Comparison of ENCODE assay signal across 12 mouse cellular contexts in genomic region chr19:41151321-41152015, GRCm38 (mm10). TPM values are rescaled to one million over a fixed set of nuclear protein-coding genes. Genes with fewer than 3 reads are reported as not detected.
DNase-seq lines count a peak whose midpoint lies in the region; ATAC-seq and TF ChIP-seq lines count a peak whose summit lies in the region.
"Had no signal": no experiment of that assay in that cellular context is flagged by ENCODE, and none has a peak within 500 bp of the region (broad histone marks: within the 10 kb centered on the region; RNA-seq: fewer than 3 reads in every experiment).

No protein-coding gene starts in this region.

- no peak for ATAC-seq in embryonic facial prominence, embryonic 14.5 days (ENCODE audit: low read depth)
- no peak for ATAC-seq in kidney, postnatal 0 days (replicated peaks; ENCODE audit: low FRiP score, low read depth)
- no peak for ATAC-seq in stomach, embryonic 15.5 days (ENCODE audit: insufficient read depth, low FRiP score, low read depth)
- no peak for ATAC-seq in stomach, postnatal 0 days (ENCODE audit: low FRiP score, low TSS enrichment)
- no peak for ATAC-seq in cerebellum, adult (ENCODE audit: insufficient number of reproducible peaks, low FRiP score, low TSS enrichment)

- H3K9me3 ChIP-seq in embryonic facial prominence, embryonic 14.5 days (ENCODE audit: control insufficient read depth, low read length): peaks cover 9% of the 10 kb centered on the region; the same call in 1 of the 2 replicates
- H3K9me3 ChIP-seq in embryonic facial prominence, embryonic 10.5 days: peaks cover 8% of the 10 kb centered on the region
- no peaks in the 10 kb centered on the region for H3K9me3 ChIP-seq in kidney, postnatal 0 days (replicated peaks; ENCODE audit: low read length)
- H3K9me3 ChIP-seq in stomach, embryonic 15.5 days: no peaks in the 10 kb centered on the region
- no peaks in the 10 kb centered on the region for H3K9me3 ChIP-seq in stomach, postnatal 0 days (ENCODE audit: control insufficient read depth, low read length)
- H3K9me3 ChIP-seq: liver, embryonic 15.5 days had no signal

- TF ChIP-seq EP300 in stomach, postnatal 0 days (optimal IDR thresholded peaks at IDR 0.05): no peak

- H3K4me1 ChIP-seq in embryonic facial prominence, embryonic 14.5 days (ENCODE audit: control insufficient read depth, insufficient read depth, low read length): peaks cover 23% of the 10 kb centered on the region
- peaks cover 5% of the 10 kb centered on the region; the same call in 1 of the 2 replicates for H3K4me1 ChIP-seq in embryonic facial prominence, embryonic 10.5 days
- H3K4me1 ChIP-seq in kidney, postnatal 0 days (replicated peaks; ENCODE audit: insufficient read depth, low read length): no peaks in the 10 kb centered on the region
- H3K4me1 ChIP-seq in stomach, embryonic 15.5 days: peaks cover 15% of the 10 kb centered on the region; the same call in 1 of the 2 replicates
- no peaks in the 10 kb centered on the region for H3K4me1 ChIP-seq in stomach, postnatal 0 days (replicated peaks; ENCODE audit: control insufficient read depth, insufficient read depth)
- H3K4me1 ChIP-seq: liver, embryonic 15.5 days had no signal

- 58% methylated on average over 7 of the region's 7 CpGs for WGBS in embryonic facial prominence, embryonic 14.5 days
- 83% methylated on average over 7 of the region's 7 CpGs for WGBS in embryonic facial prominence, embryonic 10.5 days
- 49% methylated on average over 7 of the region's 7 CpGs for WGBS in kidney, postnatal 0 days
- WGBS in stomach, embryonic 15.5 days: 64% methylated on average over 7 of the region's 7 CpGs
- 63% methylated on average over 7 of the region's 7 CpGs for WGBS in stomach, postnatal 0 days

- peak; percentile 80 for DNase-seq in embryonic facial prominence, embryonic 14.5 days (ENCODE audit: low spot score)
- no peak for DNase-seq in embryonic facial prominence, embryonic 10.5 days (ENCODE audit: low spot score)
- DNase-seq in kidney, postnatal 0 days (ENCODE audit: low spot score): peak; percentile 33
- no peak for DNase-seq in kidney, adult 18-20 months
- DNase-seq in stomach, postnatal 0 days (ENCODE audit: low spot score): no peak
- DNase-seq in layer of hippocampus, adult 9-11 months: no peak
- DNase-seq: adrenal gland, postnatal 25 days; cerebellum, adult 11-12 months had no signal

- H3K4me2 ChIP-seq in embryonic facial prominence, embryonic 14.5 days (ENCODE audit: low read depth, low read length): no peak overlapping the region
- no peak overlapping the region for H3K4me2 ChIP-seq in kidney, postnatal 0 days (ENCODE audit: low read length)
- no peak overlapping the region for H3K4me2 ChIP-seq in stomach, embryonic 15.5 days
- no peak overlapping the region for H3K4me2 ChIP-seq in stomach, postnatal 0 days (replicated peaks; ENCODE audit: low read depth)
- H3K4me2 ChIP-seq: liver, embryonic 15.5 days had no signal

- no peak overlapping the region for H3K9ac ChIP-seq in embryonic facial prominence, embryonic 14.5 days (ENCODE audit: low read depth, low read length)
- no peak overlapping the region for H3K9ac ChIP-seq in kidney, postnatal 0 days (ENCODE audit: low read depth, low read length)
- H3K9ac ChIP-seq in stomach, embryonic 15.5 days: no peak overlapping the region
- H3K9ac ChIP-seq in stomach, postnatal 0 days (ENCODE audit: low read length): no peak overlapping the region
- H3K9ac ChIP-seq: liver, embryonic 15.5 days had no signal

- TF ChIP-seq CTCF in kidney, postnatal 0 days (IDR thresholded peaks at IDR 0.05; ENCODE audit: low read depth): no peak
- no peak for TF ChIP-seq CTCF in stomach, postnatal 0 days (IDR thresholded peaks at IDR 0.05; ENCODE audit: low read depth)

- no peaks in the 10 kb centered on the region for H3K36me3 ChIP-seq in embryonic facial prominence, embryonic 14.5 days (ENCODE audit: control insufficient read depth, insufficient read depth, low read length)
- H3K36me3 ChIP-seq in embryonic facial prominence, embryonic 10.5 days (replicated peaks): no peaks in the 10 kb centered on the region
- H3K36me3 ChIP-seq in kidney, postnatal 0 days (ENCODE audit: insufficient read depth, low read length): no peaks in the 10 kb centered on the region
- no peaks in the 10 kb centered on the region for H3K36me3 ChIP-seq in stomach, embryonic 15.5 days
- no peaks in the 10 kb centered on the region for H3K36me3 ChIP-seq in stomach, postnatal 0 days (ENCODE audit: control insufficient read depth, insufficient read depth, low read length)
- H3K36me3 ChIP-seq: liver, embryonic 15.5 days had no signal

- H3K4me3 ChIP-seq in embryonic facial prominence, embryonic 14.5 days (ENCODE audit: low read depth, low read length): no peak overlapping the region
- no peak overlapping the region for H3K4me3 ChIP-seq in embryonic facial prominence, embryonic 10.5 days
- H3K4me3 ChIP-seq in kidney, postnatal 0 days (replicated peaks; ENCODE audit: low read depth, low read length): no peak overlapping the region
- H3K4me3 ChIP-seq in stomach, embryonic 15.5 days (replicated peaks): no peak overlapping the region
- no peak overlapping the region for H3K4me3 ChIP-seq in stomach, postnatal 0 days (ENCODE audit: low read depth, low read length)
- H3K4me3 ChIP-seq: layer of hippocampus, adult 2 months; liver, embryonic 15.5 days had no signal

- no peak overlapping the region for H3K27ac ChIP-seq in embryonic facial prominence, embryonic 14.5 days (replicated peaks; ENCODE audit: low read depth, low read length)
- no peak overlapping the region for H3K27ac ChIP-seq in embryonic facial prominence, embryonic 10.5 days (replicated peaks)
- no peak overlapping the region for H3K27ac ChIP-seq in kidney, postnatal 0 days
- 0 out of 2 replicates have a peak overlapping the region, but pooled peaks have one; percentile 18 for H3K27ac ChIP-seq in stomach, embryonic 15.5 days
- H3K27ac ChIP-seq in stomach, postnatal 0 days (replicated peaks): no peak overlapping the region
- H3K27ac ChIP-seq: layer of hippocampus, adult 2 months; liver, embryonic 15.5 days had no signal

- H3K27me3 ChIP-seq in embryonic facial prominence, embryonic 14.5 days (replicated peaks; ENCODE audit: control insufficient read depth, insufficient read depth, low read length): no peaks in the 10 kb centered on the region
- no peaks in the 10 kb centered on the region for H3K27me3 ChIP-seq in embryonic facial prominence, embryonic 10.5 days (replicated peaks; ENCODE audit: low read depth, poor library complexity, severe bottlenecking)
- no peaks in the 10 kb centered on the region for H3K27me3 ChIP-seq in kidney, postnatal 0 days (ENCODE audit: insufficient read depth, low read length)
- H3K27me3 ChIP-seq in stomach, embryonic 15.5 days (replicated peaks): no peaks in the 10 kb centered on the region
- H3K27me3 ChIP-seq in stomach, postnatal 0 days (ENCODE audit: control insufficient read depth, insufficient read depth, low read length): no peaks in the 10 kb centered on the region
- H3K27me3 ChIP-seq: liver, embryonic 15.5 days had no signal

RNA-seq across cellular contexts. Expression of gene Tll2, which starts 55.2 kb away (rescaled TPM):
- polyA plus RNA-seq in embryonic facial prominence, embryonic 14.5 days (2014; fragmentation: Nextera tagmentation; extraction: Ambion mirVana): 0.82 and 1.2 TPM in 2 replicates
- 0.10 and 0.26 TPM in 2 replicates for polyA plus RNA-seq in embryonic facial prominence, embryonic 10.5 days (2016; fragmentation: Nextera tagmentation; extraction: Ambion mirVana)
- not detected in 2 replicates for polyA plus RNA-seq in kidney, postnatal 0 days (2015; fragmentation: Nextera tagmentation; extraction: Ambion mirVana)
- polyA plus RNA-seq in stomach, embryonic 15.5 days (2015; fragmentation: Nextera tagmentation; extraction: Ambion mirVana): 0.08 and 0.14 TPM in 2 replicates
- 0.06 and 0.27 TPM in 2 replicates for polyA plus RNA-seq in stomach, postnatal 0 days (2015; fragmentation: Nextera tagmentation; extraction: Ambion mirVana)
- polyA plus RNA-seq: liver, embryonic 15.5 days had no signal

Comparison
In these comparisons a context has a peak if more than half of its experiments do, and no peak if none do; other contexts are left out.
1. DNase-seq: peak in embryonic facial prominence, embryonic 14.5 days (single experiment) and kidney, postnatal 0 days (single experiment); none in embryonic facial prominence, embryonic 10.5 days (single experiment), kidney, adult 18-20 months (single experiment), stomach, postnatal 0 days (single experiment) and layer of hippocampus, adult 9-11 months (single experiment).